Mouse (Mus musculus): ENCODE data around the gene Spock1.
"Not testable (repeated sequence)": the region's sequence is repeated elsewhere in the genome, so short reads cannot be mapped to it uniquely, and the experiment has no call there.

The Spock1 gene

GRCm38 (mm10) chr13:57488926-57489325, 419.2 kb downstream of the Spock1 start:
- DNase-seq (ENCODE audit: low spot score), result no peak

GRCm38 (mm10) chr13:57484426-57485168, 423.5 kb downstream of the Spock1 start:
- DNase-seq (ENCODE audit: low spot score), result no peak

- no peak for DNase-seq (ENCODE audit: low spot score)
Observed at GRCm38 (mm10) chr13:57476700-57477099, 431.4 kb downstream of the Spock1 start.

GRCm38 (mm10) chr13:57474068-57474467, 434.1 kb downstream of the Spock1 start:
- DNase-seq (ENCODE audit: low spot score), result no peak

- not testable (repeated sequence) for DNase-seq (ENCODE audit: low spot score)
Observed at GRCm38 (mm10) chr13:57470922-57471321, 437.2 kb downstream of the Spock1 start.

GRCm38 (mm10) chr13:57459978-57460377, 448.2 kb downstream of the Spock1 start:
- DNase-seq (ENCODE audit: low spot score), result no peak

GRCm38 (mm10) chr13:57450189-57450821, 457.8 kb downstream of the Spock1 start:
- DNase-seq (ENCODE audit: low spot score), result no peak

GRCm38 (mm10) chr13:57448906-57449305, 459.2 kb downstream of the Spock1 start:
- DNase-seq (ENCODE audit: low spot score), result no peak

GRCm38 (mm10) chr13:57444977-57445376, 463.2 kb downstream of the Spock1 start:
- DNase-seq (ENCODE audit: low spot score), result no peak

- no peak for DNase-seq (ENCODE audit: low spot score)
Observed at GRCm38 (mm10) chr13:57440111-57440510, 468.0 kb downstream of the Spock1 start.

- no peak for DNase-seq (ENCODE audit: low spot score)
Observed at GRCm38 (mm10) chr13:57435726-57436220, 472.4 kb downstream of the Spock1 start.

GRCm38 (mm10) chr13:57433848-57434247, 474.3 kb downstream of the Spock1 start:
- DNase-seq (ENCODE audit: low spot score), result no peak

GRCm38 (mm10) chr13:57431815-57432214, 476.3 kb downstream of the Spock1 start:
- no peak for DNase-seq (ENCODE audit: low spot score)

GRCm38 (mm10) chr13:57428840-57429239, 479.3 kb downstream of the Spock1 start:
- no peak for DNase-seq (ENCODE audit: low spot score)

- no peak for DNase-seq (ENCODE audit: low spot score)
Observed at GRCm38 (mm10) chr13:57418781-57419180, 489.4 kb downstream of the Spock1 start.

GRCm38 (mm10) chr13:57414716-57415115, 493.4 kb downstream of the Spock1 start:
- DNase-seq (ENCODE audit: low spot score), result no peak

GRCm38 (mm10) chr13:57407666-57408065, 500.5 kb downstream of the Spock1 start:
- DNase-seq (ENCODE audit: low spot score), result no peak

- DNase-seq (ENCODE audit: low spot score), result no peak
Observed at GRCm38 (mm10) chr13:57402386-57402785, 505.7 kb downstream of the Spock1 start.

- DNase-seq (ENCODE audit: low spot score), result no peak
Observed at GRCm38 (mm10) chr13:57372141-57372700, 535.9 kb downstream of the Spock1 start.
